Mouse (Mus musculus) limb, embryonic 11.5 days (tissue): Measurements from ENCODE around the gene Cib3. TPM values are rescaled to one million over a fixed set of nuclear protein-coding genes. Genes with fewer than 3 reads are reported as not detected.

ENCODE experiments used
- ATAC-seq: fragments of 200-750 bp; cut with Nextera tagmentation; 2 replicates; pipeline ENCODE4 v1.8.0; 2017; ENCODE audit warnings: low read depth; ENCODE audit not compliant: insufficient number of reproducible peaks, low FRiP score, low TSS enrichment
- DNase-seq: peaks from one replicate; pipeline ENCODE4 v3.0.0-alpha.2; 2015; ENCODE audit warnings: low spot score
- H3K27ac ChIP-seq: fragments of 300-500 bp; sonication (generic); replicated peaks from 2 replicates; pipeline ENCODE4 v1.5.1; 2014; ENCODE audit warnings: low read depth, mild to moderate bottlenecking, low read length
- H3K27me3 ChIP-seq: fragments of 300-500 bp; sonication (generic); 2 replicates; pipeline ENCODE4 v1.6.1; 2014; ENCODE audit warnings: mild to moderate bottlenecking, low read length, mixed read lengths; ENCODE audit not compliant: control insufficient read depth, insufficient read depth
- H3K36me3 ChIP-seq: fragments of 300-500 bp; sonication (generic); 2 replicates; pipeline ENCODE4 v1.6.1; 2014; ENCODE audit warnings: mild to moderate bottlenecking, low read length, moderate library complexity, mixed read lengths; ENCODE audit not compliant: control insufficient read depth, insufficient read depth
- H3K4me1 ChIP-seq: fragments of 300-500 bp; sonication (generic); 2 replicates; pipeline ENCODE4 v1.6.1; 2014; ENCODE audit warnings: low read length, mixed read lengths; ENCODE audit not compliant: control insufficient read depth, insufficient read depth
- H3K4me2 ChIP-seq: fragments of 300-500 bp; sonication (generic); 2 replicates; pipeline ENCODE4 v1.6.1; 2014; ENCODE audit warnings: low read depth, mild to moderate bottlenecking, moderate library complexity; ENCODE audit not compliant: severe bottlenecking
- H3K4me3 ChIP-seq: fragments of 300-500 bp; sonication (generic); 2 replicates; pipeline ENCODE4 v1.5.1; 2014; ENCODE audit warnings: low read depth, low read length
- H3K9ac ChIP-seq: fragments of 300-500 bp; sonication (generic); 2 replicates; pipeline ENCODE4 v1.6.1; 2014; ENCODE audit warnings: mild to moderate bottlenecking, low read length
- H3K9me3 ChIP-seq: fragments of 300-500 bp; sonication (generic); 2 replicates; pipeline ENCODE4 v1.6.1; 2016; ENCODE audit warnings: low read length; ENCODE audit not compliant: control insufficient read depth
- WGBS: fragments of 180-500 bp; shearing (Covaris S2); extraction: QIAGEN DNeasy Blood & Tissue Kit; methylation state at CpG from one replicate; pipeline ENCODE4 v1.1.7; 2014; 5-methylcytosine and 5-hydroxymethylcytosine counted together
- polyA plus RNA-seq: library from polyadenylated mRNA; unstranded; fragments of >200 nt; fragmentation: Nextera tagmentation; extraction: Ambion mirVana; gene quantifications from 2 replicates; pipeline ENCODE4 v1.2.1, GENCODE M21; 2014

The Cib3 gene
- polyA plus RNA-seq, 1 experiment from 2014 or later = not detected

DNA sequence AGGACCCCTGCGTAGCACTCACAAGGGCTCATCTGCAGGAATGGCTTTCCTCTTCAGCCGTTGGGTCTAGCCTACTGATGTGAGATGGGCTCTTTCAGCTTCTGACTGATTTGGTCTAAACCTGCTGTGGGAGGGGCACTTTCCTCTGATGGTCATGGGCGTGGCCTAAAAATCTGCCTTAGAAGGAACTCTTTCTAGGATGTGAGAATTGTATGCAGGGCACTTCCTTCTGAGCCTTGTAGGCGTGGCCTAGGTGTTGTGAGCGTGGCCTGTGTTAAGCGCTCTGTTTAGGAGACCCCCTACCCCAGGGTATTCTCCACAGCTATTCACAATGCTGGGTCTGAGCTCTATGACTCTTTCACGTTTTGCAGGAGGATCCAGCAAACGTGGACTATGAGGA lies 14.6 kb downstream of the Cib3 start:
- no peak overlapping the region for H3K27ac ChIP-seq
- ATAC-seq = no peak
- no peak overlapping the region for H3K9ac ChIP-seq
- DNase-seq = no peak
- H3K27me3 ChIP-seq = no peaks in the 10 kb centered on the region
- H3K4me3 ChIP-seq = no peak overlapping the region
- no peaks in the 10 kb centered on the region for H3K36me3 ChIP-seq
- H3K9me3 ChIP-seq = no peaks in the 10 kb centered on the region; the same call in 1 of the 2 replicates
- no peak overlapping the region for H3K4me2 ChIP-seq
- no peaks in the 10 kb centered on the region for H3K4me1 ChIP-seq
- 63% methylated on average over 8 of the region's 8 CpGs for WGBS

GRCm38 (mm10) chr8:72192065-72192464 lies 20.6 kb downstream of the Cib3 start:
- no peak for ATAC-seq
- H3K9ac ChIP-seq = no peak overlapping the region

GRCm38 (mm10) chr8:72190215-72190539 lies 22.5 kb downstream of the Cib3 start:
- ATAC-seq (no peak), DNase-seq (no peak)
- no peak overlapping the region for H3K4me2 ChIP-seq
- H3K4me3 ChIP-seq = no peak overlapping the region
- H3K4me1 ChIP-seq = no peaks in the 10 kb centered on the region
- no peak overlapping the region for H3K27ac ChIP-seq
- WGBS = 92% methylated on average over 2 of the region's 2 CpGs
- H3K9me3 ChIP-seq = no peaks in the 10 kb centered on the region
- no peak overlapping the region for H3K9ac ChIP-seq
- no peaks in the 10 kb centered on the region for H3K36me3 ChIP-seq
- H3K27me3 ChIP-seq = no peaks in the 10 kb centered on the region

More at GRCm38 (mm10) chr8:72192065-72192464, 20.6 kb downstream of the Cib3 start:
- Histone ChIP-seq H3K4me2 (no peak overlapping the region), H3K27me3 (no peaks in the 10 kb centered on the region), H3K9me3 (no peaks in the 10 kb centered on the region), H3K27ac (no peak overlapping the region), H3K4me1 (no peaks in the 10 kb centered on the region), H3K4me3 (no peak overlapping the region), H3K36me3 (no peaks in the 10 kb centered on the region)
- no peak for DNase-seq

- Histone ChIP-seq H3K27ac (no peak within 1 kb of the TSS), H3K4me1 (no peaks in the 10 kb centered on the region), H3K4me2 (no peak within 1 kb of the TSS), H3K4me3 (no peak within 1 kb of the TSS), H3K36me3 (no peaks in the 10 kb centered on the region), H3K27me3 (no peaks in the 10 kb centered on the region), H3K9ac (no peak within 1 kb of the TSS), H3K9me3 (no peaks in the 10 kb centered on the region)
- DNase-seq (no peak), ATAC-seq (no peak)
- 79% methylated on average over 12 of the region's 12 CpGs for WGBS
These were observed 23.0 kb downstream of the Cib3 start, which contains the start of gene Hsh2d for GRCm38 (mm10) chr8:72189417-72190214. Gene Hsh2d, plus strand, starts transcription at chr8:72189638.

- no peaks in the 10 kb centered on the region for H3K9me3 ChIP-seq
- WGBS = 92% methylated on average over 2 of the region's 2 CpGs
These were observed 24.8 kb downstream of the Cib3 start for GRCm38 (mm10) chr8:72187793-72188331.

GRCm38 (mm10) chr8:72183554-72184202 lies 29.0 kb downstream of the Cib3 start:
- ATAC-seq = no peak

More at GRCm38 (mm10) chr8:72187793-72188331, 24.8 kb downstream of the Cib3 start:
- no peaks in the 10 kb centered on the region for H3K27me3 ChIP-seq
- no peak overlapping the region for H3K4me3 ChIP-seq
- H3K4me1 ChIP-seq = no peaks in the 10 kb centered on the region
- no peaks in the 10 kb centered on the region for H3K36me3 ChIP-seq
- ATAC-seq (no peak), DNase-seq (no peak)
- H3K9ac ChIP-seq = no peak overlapping the region
- H3K4me2 ChIP-seq = no peak overlapping the region
- H3K27ac ChIP-seq = no peak overlapping the region

GRCm38 (mm10) chr8:72177346-72177925 lies 35.2 kb downstream of the Cib3 start:
- WGBS = 69% methylated on average over 5 of the region's 5 CpGs

More at GRCm38 (mm10) chr8:72183554-72184202, 29.0 kb downstream of the Cib3 start:
- DNase-seq = no peak
- H3K9ac ChIP-seq = no peak overlapping the region
- peaks cover 4% of the 10 kb centered on the region for H3K36me3 ChIP-seq
- H3K4me2 ChIP-seq = no peak overlapping the region
- WGBS = 89% methylated on average over 2 of the region's 2 CpGs
- H3K4me1 ChIP-seq = no peaks in the 10 kb centered on the region
- H3K27ac ChIP-seq = no peak overlapping the region
- no peak overlapping the region for H3K4me3 ChIP-seq
- no peaks in the 10 kb centered on the region for H3K27me3 ChIP-seq
- no peaks in the 10 kb centered on the region for H3K9me3 ChIP-seq

GRCm38 (mm10) chr8:72169681-72170249 lies 42.9 kb downstream of the Cib3 start:
- DNase-seq (no peak), ATAC-seq (no peak)
- no peak overlapping the region for H3K9ac ChIP-seq
- H3K4me3 ChIP-seq = no peak overlapping the region
- H3K4me2 ChIP-seq = no peak overlapping the region
- peaks cover 28% of the 10 kb centered on the region for H3K36me3 ChIP-seq
- 73% methylated on average over 3 of the region's 3 CpGs for WGBS
- H3K27me3 ChIP-seq = no peaks in the 10 kb centered on the region
- no peaks in the 10 kb centered on the region for H3K4me1 ChIP-seq
- H3K27ac ChIP-seq = no peak overlapping the region
- H3K9me3 ChIP-seq = no peaks in the 10 kb centered on the region

More at GRCm38 (mm10) chr8:72177346-72177925, 35.2 kb downstream of the Cib3 start:
- Histone ChIP-seq H3K4me1 (no peaks in the 10 kb centered on the region), H3K9me3 (no peaks in the 10 kb centered on the region), H3K9ac (no peak overlapping the region), H3K27me3 (no peaks in the 10 kb centered on the region), H3K4me2 (no peak overlapping the region), H3K4me3 (no peak overlapping the region), H3K36me3 (peaks cover 27% of the 10 kb centered on the region), H3K27ac (no peak overlapping the region)
- no peak for ATAC-seq
- DNase-seq = peak; percentile 72
